Mouse (Mus musculus) liver (tissue): ENCODE measurements around the gene Timm8a1.
A peak's percentile ranks its signal among the peaks of the same experiment; 100 is the strongest.

Source experiments
- DNase-seq: peaks from one replicate; pipeline ENCODE4 v3.0.0-alpha.2; 2020; ENCODE audit warnings: mixed read lengths

Gene Timm8a1

GRCm38 (mm10) chrX:134541145-134541954 is at the start of gene Timm8a1:
Gene Timm8a1 (minus strand): TSS chrX:134541865.
- DNase-seq, result peak; percentile 80

DNA sequence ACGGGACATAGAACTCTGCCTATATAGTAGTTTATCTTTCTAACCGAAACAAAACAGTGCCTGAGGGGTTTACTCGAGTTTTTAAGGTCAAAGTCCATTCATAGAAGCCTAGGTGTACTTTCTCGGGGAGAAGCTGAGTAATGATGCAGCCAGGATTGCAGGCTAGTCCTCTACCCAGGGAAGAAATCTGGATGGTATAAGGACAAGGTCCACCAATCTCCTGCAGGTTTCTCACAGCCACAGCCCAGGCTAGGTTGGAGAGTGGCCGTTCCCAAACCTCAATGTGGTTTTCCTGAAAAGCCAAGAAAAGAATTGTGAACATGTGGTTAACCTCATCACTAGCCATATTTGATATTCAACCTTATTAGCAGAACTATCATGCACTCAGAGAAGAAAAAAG is 48.2 kb upstream of the Timm8a1 start:
- no peak for DNase-seq

GRCm38 (mm10) chrX:134588997-134589396 is 47.3 kb upstream of the Timm8a1 start:
- DNase-seq, result no peak

GRCm38 (mm10) chrX:134588261-134588660 is 46.6 kb upstream of the Timm8a1 start:
- no peak for DNase-seq

DNA sequence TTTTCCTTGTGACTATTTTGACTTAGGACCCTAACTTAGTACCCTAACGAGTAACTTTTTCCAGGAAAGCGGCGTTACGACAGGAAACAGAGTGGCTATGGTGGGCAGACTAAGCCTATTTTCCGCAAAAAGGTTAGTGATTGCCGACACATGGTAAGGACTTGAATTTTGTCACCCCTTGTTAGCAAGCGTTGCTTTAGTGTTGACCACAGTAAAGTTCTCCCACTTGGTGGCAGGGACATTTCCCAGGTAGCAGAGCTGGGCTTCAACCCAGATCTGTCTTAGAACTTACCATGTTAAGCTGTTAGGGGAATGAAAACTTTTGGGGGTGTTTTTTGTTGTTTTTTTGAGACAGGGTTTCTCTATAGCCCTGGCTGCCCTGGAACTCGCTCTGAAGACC is 44.8 kb upstream of the Timm8a1 start:
- no peak for DNase-seq

DNA sequence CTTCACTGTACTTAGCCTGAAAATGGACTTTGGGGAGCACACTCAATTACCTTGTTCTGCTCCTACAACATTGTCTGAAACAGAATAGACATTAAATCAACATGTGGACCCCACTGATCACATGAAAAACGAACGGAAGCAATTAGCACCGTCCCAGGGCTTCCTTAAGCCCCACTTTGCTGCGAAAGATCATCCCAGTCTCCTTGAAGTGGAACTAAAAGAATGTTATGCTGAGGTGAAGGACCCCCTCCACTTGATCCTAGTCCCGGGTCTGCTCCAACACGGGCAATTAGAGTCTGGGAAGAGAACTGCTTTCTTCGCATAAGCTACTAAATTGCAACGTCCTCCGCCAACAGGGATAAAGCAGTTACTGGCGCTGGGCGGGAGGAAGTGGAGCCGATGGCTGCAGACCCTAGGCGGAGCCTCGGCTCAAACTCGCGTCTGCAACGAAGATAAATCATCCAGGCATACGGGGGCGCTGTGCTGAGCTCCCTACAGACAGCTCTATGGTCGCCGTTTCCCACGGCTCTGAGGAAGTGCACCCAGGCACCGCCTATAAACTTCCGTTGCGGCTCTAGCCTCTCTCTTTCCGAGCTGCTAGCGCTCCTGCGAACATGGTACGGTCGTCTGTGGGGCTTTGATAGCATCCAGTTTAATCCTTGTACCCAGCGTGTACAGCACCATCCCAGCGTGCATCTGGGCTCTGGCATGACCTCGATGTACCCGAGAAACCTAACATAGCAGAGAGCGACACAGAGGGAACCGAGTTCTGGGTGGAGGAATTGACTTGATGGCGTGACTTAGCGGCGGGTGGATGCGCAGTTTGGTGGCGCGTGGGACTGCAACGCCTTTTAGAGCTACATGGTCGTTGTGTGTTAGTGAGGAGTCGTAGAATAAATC is 43.7 kb upstream of the Timm8a1 start, which contains the start of gene Rpl36a:
TSS of gene Rpl36a (plus strand) at position 552 of the 900 bp plus-strand sequence.
- DNase-seq, result peak; percentile 92

GRCm38 (mm10) chrX:134582888-134583669 is 41.4 kb upstream of the Timm8a1 start, which contains the start of gene Btk:
Gene Btk (minus strand): TSS chrX:134583570.
- DNase-seq, result no peak

DNA sequence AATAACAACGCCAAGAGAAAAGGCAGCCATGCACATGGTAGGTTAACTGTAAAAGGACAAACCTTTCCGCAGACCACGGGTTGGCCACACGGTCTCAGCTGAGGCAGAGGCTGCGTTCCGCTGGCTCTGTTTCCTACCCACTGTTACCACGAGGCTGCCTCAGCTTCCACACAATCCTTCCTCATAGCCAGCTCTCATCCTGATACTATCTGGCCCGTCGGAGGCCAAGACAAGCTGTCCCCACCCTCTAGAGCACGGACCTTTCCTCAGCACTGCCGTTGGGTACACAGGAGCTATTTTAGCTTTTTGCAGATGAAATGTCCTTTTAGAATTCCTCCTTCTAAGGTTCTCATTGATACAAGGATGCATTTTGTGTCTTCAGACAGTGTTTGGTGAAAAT is 40.6 kb upstream of the Timm8a1 start:
- DNase-seq, result peak; percentile 54

DNA sequence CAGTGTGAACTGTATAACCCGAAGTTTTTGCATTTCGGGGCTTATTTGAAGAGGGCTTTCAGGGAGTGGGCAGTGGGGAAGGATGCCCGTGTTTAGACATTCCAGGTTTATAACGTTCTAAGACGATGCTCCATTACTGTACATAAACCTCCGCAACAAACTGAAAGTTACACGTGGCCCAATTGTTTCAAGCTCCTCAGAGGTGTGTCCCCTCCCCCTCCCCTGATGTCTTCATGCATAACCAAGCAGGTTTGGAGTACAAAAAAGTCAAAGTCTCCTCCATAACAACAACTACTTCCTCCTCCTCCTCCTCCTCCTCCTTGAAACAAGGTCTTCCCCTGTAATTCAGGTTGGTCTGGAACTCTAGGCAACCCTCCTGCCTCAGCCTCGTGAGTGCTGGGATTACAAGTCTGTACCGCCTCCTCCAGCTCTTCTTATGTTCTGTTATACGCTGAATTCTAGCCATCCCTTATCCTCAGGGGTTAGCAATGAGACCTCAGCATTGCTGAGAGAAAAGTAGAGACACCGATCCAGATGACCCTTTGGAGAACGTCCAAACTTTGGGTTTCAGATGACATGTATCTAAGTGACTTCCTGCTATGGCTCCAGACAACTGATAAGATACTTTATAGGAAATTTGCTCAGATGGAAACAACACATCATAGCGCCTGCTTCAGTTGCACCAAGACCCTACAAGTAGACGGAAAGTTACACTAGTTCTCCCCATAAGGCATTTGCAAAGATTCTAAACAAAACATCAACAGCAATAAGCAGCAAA is 39.1 kb upstream of the Timm8a1 start:
- DNase-seq, result no peak

GRCm38 (mm10) chrX:134577896-134578295 is 36.2 kb upstream of the Timm8a1 start:
- no peak for DNase-seq

GRCm38 (mm10) chrX:134566536-134567222 is 25.0 kb upstream of the Timm8a1 start:
- DNase-seq, result no peak

DNA sequence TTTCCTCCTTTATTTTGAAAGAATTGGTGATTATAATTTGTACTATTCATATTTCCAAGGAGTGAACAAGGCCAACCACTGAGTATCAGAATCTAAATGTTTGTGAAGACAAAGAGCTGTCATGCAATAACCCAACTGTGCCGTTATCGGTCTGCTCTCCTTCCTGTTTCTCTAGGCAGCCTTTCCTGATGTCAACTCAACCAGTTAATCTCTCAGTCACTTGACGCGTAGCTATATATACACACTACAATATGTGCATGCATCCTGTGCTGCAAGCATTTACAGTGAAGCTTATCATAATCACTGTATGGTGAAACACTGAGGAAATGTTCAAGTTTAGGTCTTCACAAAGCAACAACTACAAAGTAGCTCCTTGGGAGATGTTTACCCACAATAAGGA is 22.7 kb upstream of the Timm8a1 start:
- DNase-seq, result no peak

- DNase-seq, result no peak
Observed at GRCm38 (mm10) chrX:134554425-134554824, 12.8 kb upstream of the Timm8a1 start.

- no peak for DNase-seq
Observed at GRCm38 (mm10) chrX:134553326-134553725, 11.7 kb upstream of the Timm8a1 start.

DNA sequence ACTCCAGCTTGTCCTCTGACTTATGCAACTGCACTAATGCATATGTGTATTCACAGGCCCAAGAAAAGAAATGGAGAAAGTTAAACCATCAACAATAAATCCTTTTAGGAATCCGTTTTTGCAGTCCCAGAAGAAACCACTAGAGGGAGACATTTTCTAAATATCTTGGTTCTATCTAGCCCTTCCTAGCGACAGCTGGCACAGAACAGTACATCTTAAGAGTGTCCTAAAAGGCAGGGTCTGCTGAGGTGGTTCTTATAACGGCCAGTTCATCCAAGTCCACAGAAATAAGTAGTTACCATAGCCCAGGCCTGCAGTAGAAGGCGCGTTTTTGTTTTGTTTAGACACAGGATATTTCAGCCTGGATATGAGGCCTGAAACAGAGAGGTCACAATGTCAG is 9.2 kb upstream of the Timm8a1 start:
- no peak for DNase-seq

GRCm38 (mm10) chrX:134547330-134547729 is 5.7 kb upstream of the Timm8a1 start:
- DNase-seq, result no peak

DNA sequence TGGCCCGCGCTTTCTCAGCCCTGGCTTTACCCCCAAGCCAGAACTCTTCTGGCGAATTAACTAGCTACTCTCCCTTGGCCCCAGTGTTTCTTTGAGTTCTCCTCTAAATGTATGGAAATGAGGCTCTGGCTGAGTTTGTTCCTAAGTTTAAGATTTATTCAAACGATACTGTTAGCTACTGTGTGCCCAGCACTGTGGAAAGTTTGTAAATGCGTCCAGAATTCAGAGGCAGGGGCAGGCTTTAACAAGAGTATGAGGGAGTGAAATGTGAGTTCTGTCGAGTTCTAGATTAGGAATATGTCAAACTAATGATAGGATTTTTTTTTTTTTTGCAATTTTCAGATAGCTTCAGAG is 267 bp upstream of the Timm8a1 start:
- no peak for DNase-seq

- DNase-seq, result no peak
Observed at GRCm38 (mm10) chrX:134540414-134541135, 1.1 kb downstream of the Timm8a1 start.

GRCm38 (mm10) chrX:134539795-134540194 is 1.9 kb downstream of the Timm8a1 start:
- peak; percentile 32 for DNase-seq

DNA sequence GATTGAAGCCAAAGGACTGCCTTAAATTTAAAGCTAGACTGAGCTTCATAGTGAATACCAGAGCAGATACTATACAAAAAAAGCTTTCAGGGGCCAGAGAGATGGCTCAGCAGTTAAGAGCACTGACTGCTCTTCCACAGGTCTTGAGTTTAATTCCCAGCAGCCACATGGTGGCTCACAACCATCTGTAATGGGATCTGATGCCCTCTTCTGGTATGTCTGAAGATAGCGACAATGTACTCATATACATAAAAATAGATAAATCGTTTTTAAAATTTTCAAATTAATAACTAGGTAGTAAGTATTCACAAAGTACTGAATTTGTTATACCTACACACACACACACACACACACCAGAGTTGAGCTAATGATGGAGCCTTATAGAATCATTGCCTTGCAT is 8.3 kb downstream of the Timm8a1 start:
- DNase-seq, result no peak

GRCm38 (mm10) chrX:134525260-134525659 is 16.4 kb downstream of the Timm8a1 start:
- no peak for DNase-seq
